Mouse (Mus musculus) forebrain, embryonic 14.5 days (tissue): ENCODE results near the gene Grin3a. TPM values are rescaled to one million over a fixed set of nuclear protein-coding genes. Genes with fewer than 3 reads are reported as not detected.

Experiments
- ATAC-seq: fragments of 200-750 bp; cut with Nextera tagmentation; 2 replicates; pipeline ENCODE4 v1.8.0; 2017; ENCODE audit warnings: mild to moderate bottlenecking, moderate library complexity
- DNase-seq: peaks from one replicate; pipeline ENCODE4 v3.0.0-alpha.2; 2015; ENCODE audit warnings: low spot score
- H3K27ac ChIP-seq: fragments of 300-500 bp; sonication (generic); 2 replicates; pipeline ENCODE4 v1.5.1; 2014; ENCODE audit warnings: low read depth, mild to moderate bottlenecking, control low read depth, low read length, moderate library complexity
- H3K27me3 ChIP-seq: fragments of 300-500 bp; sonication (generic); replicated peaks from 2 replicates; pipeline ENCODE4 v1.6.1; 2014; ENCODE audit warnings: low read length, control low read depth, mixed read lengths; ENCODE audit not compliant: control insufficient read depth, insufficient read depth
- H3K36me3 ChIP-seq: fragments of 300-500 bp; sonication (generic); 2 replicates; pipeline ENCODE4 v1.6.1; 2014; ENCODE audit warnings: low read length, control low read depth; ENCODE audit not compliant: control insufficient read depth, insufficient read depth
- H3K4me1 ChIP-seq: fragments of 300-500 bp; sonication (generic); 2 replicates; pipeline ENCODE4 v1.6.1; 2014; ENCODE audit warnings: antibody characterized with exemption, low read length, control low read depth; ENCODE audit not compliant: control insufficient read depth, insufficient read depth
- H3K4me2 ChIP-seq: fragments of 300-500 bp; sonication (generic); 2 replicates; pipeline ENCODE4 v1.6.1; 2014; ENCODE audit warnings: mild to moderate bottlenecking, control low read depth, low read length
- H3K4me3 ChIP-seq: fragments of 300-500 bp; sonication (generic); 2 replicates; pipeline ENCODE4 v1.5.1; 2014; ENCODE audit warnings: low read depth, low read length, control low read depth
- H3K9ac ChIP-seq: fragments of 300-500 bp; sonication (generic); 2 replicates; pipeline ENCODE4 v1.6.1; 2014; ENCODE audit warnings: mild to moderate bottlenecking, low read length, control low read depth, moderate library complexity
- H3K9me3 ChIP-seq: fragments of 300-500 bp; sonication (generic); replicated peaks from 2 replicates; pipeline ENCODE4 v1.6.1; 2016; ENCODE audit warnings: low read length, control low read depth, mixed read lengths; ENCODE audit not compliant: control insufficient read depth
- WGBS: fragments of 180-500 bp; shearing (Covaris S2); extraction: QIAGEN DNeasy Blood & Tissue Kit; methylation state at CpG from one replicate; pipeline ENCODE4 v1.1.7; 2014; 5-methylcytosine and 5-hydroxymethylcytosine counted together
- polyA plus RNA-seq: library from polyadenylated mRNA; unstranded; fragments of >200 nt; fragmentation: Nextera tagmentation; extraction: Ambion mirVana; gene quantifications from 2 replicates; pipeline ENCODE4 v1.2.1, GENCODE M21; 2014

Gene Grin3a
- 5.8 and 8.7 TPM in 2 replicates for polyA plus RNA-seq

GRCm38 (mm10) chr4:49845612-49845985, at the start of gene Grin3a:
Gene Grin3a, minus strand, starts transcription at chr4:49845744.
- Histone ChIP-seq H3K27ac (no peak within 1 kb of the TSS), H3K9ac (peak within 1 kb of the TSS; percentile 62), H3K4me1 (no peaks in the 10 kb centered on the region), H3K9me3 (no peaks in the 10 kb centered on the region), H3K4me2 (peak within 1 kb of the TSS; percentile 95), H3K4me3 (peak within 1 kb of the TSS; percentile 53), H3K27me3 (peaks cover 27% of the 10 kb centered on the region), H3K36me3 (no peaks in the 10 kb centered on the region)
- under 1% methylated on average over 25 of the region's 25 CpGs for WGBS
- DNase-seq (peak; percentile 91), ATAC-seq (peak; percentile 96)

- Histone ChIP-seq H3K9me3 (no peaks in the 10 kb centered on the region), H3K27me3 (no peaks in the 10 kb centered on the region), H3K4me3 (no peak overlapping the region), H3K9ac (no peak overlapping the region), H3K4me2 (no peak overlapping the region), H3K36me3 (no peaks in the 10 kb centered on the region), H3K27ac (no peak overlapping the region), H3K4me1 (no peaks in the 10 kb centered on the region)
- DNase-seq (peak; percentile 22), ATAC-seq (peak; percentile 26; the same call in 1 of the 2 replicates)
- 9% methylated on average over 4 of the region's 4 CpGs for WGBS
Measured at GRCm38 (mm10) chr4:49891835-49892301, 46.3 kb upstream of the Grin3a start.

- DNase-seq (peak; percentile 6), ATAC-seq (no peak)
- WGBS: 83% methylated on average over 3 of the region's 3 CpGs
- no peak overlapping the region for H3K4me3 ChIP-seq
- no peak overlapping the region for H3K4me2 ChIP-seq
- no peaks in the 10 kb centered on the region for H3K27me3 ChIP-seq
- no peaks in the 10 kb centered on the region for H3K36me3 ChIP-seq
- H3K9me3 ChIP-seq: no peaks in the 10 kb centered on the region
- H3K9ac ChIP-seq: no peak overlapping the region
- no peak overlapping the region for H3K27ac ChIP-seq
- no peaks in the 10 kb centered on the region for H3K4me1 ChIP-seq
Measured at GRCm38 (mm10) chr4:49877084-49877483, 31.5 kb upstream of the Grin3a start.

DNA sequence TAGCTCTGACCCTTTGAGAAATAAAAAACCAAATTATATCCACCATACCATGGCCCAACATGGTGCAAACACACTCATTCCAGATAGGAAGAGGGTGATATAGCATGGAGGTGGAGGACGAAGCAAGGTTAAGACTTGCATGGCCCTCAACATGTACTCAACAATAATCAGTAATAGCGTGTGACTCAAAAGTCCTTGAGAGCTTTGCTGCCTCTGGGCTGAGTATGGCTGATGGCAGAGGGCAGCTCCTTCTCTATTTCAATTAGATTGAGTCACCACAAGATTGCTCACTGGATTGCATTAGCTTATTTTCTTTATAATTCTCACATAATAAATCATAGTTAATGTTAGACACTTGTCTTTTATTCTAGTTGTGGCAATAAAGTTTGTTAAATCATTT, 15.1 kb upstream of the Grin3a start:
- H3K9ac ChIP-seq: no peak overlapping the region
- WGBS: 89% methylated on average over 2 of the region's 2 CpGs

DNA sequence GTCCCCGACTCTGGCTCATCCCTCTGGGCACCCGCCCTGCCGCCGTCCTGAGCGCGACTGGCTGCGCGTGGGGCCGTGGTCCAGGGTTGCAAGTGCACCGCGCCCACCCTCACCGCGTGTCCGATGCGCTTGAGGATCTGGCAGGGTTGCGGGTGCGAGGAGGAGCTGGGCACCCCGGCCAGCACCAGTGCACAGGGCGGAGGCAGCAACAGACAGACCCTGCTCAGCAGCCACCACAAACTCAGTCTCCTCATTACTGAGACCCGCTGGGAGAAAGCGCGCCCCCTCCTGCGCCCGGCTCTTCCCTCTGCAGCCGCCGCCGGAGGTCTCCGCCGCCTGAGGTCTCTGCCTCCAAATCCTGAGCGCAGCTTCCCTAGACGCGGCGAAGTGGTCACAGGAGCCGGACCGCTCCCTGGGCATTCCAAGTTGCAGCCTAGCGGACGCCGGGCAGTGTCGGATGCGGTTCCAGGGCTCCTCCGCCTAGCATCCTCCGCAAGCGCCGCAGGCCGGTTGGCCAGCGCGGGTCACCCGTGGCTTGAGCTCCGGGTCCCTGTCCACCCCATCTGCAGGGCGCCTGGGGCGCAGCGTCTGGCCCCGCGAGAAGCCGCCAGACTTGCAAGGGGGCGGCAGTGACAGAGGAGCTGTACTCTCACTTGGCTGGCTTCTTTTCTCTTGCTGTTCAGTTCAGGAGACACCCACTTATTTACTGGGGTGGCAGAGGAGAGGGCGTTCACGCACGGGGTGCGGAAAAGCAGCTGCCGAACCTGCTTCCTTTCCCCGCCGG, 524 bp downstream of the Grin3a start:
- ATAC-seq (peak; percentile 62), DNase-seq (peak; percentile 45)
- Histone ChIP-seq H3K9me3 (no peaks in the 10 kb centered on the region), H3K4me1 (no peaks in the 10 kb centered on the region), H3K27ac (no peak overlapping the region), H3K9ac (peak overlapping the region; percentile 62), H3K4me3 (peak overlapping the region; percentile 53), H3K4me2 (peak overlapping the region; percentile 95), H3K36me3 (no peaks in the 10 kb centered on the region), H3K27me3 (peaks cover 27% of the 10 kb centered on the region)
- under 1% methylated on average over 63 of the region's 63 CpGs for WGBS

More for the DNA sequence above, 15.1 kb upstream of the Grin3a start:
- no peak overlapping the region for H3K27ac ChIP-seq
- H3K9me3 ChIP-seq: no peaks in the 10 kb centered on the region
- no peaks in the 10 kb centered on the region for H3K27me3 ChIP-seq
- H3K36me3 ChIP-seq: no peaks in the 10 kb centered on the region
- no peaks in the 10 kb centered on the region for H3K4me1 ChIP-seq
- H3K4me2 ChIP-seq: no peak overlapping the region
- ATAC-seq (no peak), DNase-seq (no peak)
- H3K4me3 ChIP-seq: no peak overlapping the region

DNA sequence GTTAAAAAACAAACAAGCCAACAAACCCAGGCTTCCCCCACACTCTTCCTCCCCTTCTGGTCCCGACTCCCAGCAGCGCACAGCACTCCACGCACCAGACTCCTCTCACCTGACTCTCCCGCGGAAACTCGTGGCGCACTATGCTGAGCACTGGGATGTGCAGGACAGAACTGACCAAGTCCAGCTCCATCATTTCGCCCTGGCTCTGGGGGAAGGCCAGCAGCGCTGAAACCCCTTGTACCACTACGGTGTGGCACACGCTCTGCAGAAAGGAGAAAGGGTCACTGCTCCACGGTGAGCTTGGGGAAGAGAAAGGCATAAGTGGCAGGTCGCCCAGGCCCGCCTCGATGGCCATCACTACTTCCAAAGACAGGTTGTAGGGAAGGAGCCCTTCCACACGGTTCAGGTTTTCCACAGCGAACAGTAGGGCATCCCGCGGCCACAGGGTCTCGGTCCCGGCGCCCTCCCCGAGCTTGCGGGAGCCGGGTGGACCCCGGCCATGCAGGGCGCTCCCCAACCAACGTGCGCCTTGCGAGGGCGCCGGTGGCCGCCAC, 1.2 kb downstream of the Grin3a start:
- H3K36me3 ChIP-seq: no peaks in the 10 kb centered on the region
- WGBS: 1% methylated on average over 29 of the region's 33 CpGs
- H3K9me3 ChIP-seq: no peaks in the 10 kb centered on the region
- peak; percentile 11 for ATAC-seq
- H3K27me3 ChIP-seq: peaks cover 27% of the 10 kb centered on the region
- DNase-seq: no peak
- H3K4me3 ChIP-seq: peak overlapping the region; percentile 53
- peak overlapping the region; percentile 62 for H3K9ac ChIP-seq
- H3K4me2 ChIP-seq: peak overlapping the region; percentile 95
- no peaks in the 10 kb centered on the region for H3K4me1 ChIP-seq
- no peak overlapping the region for H3K27ac ChIP-seq

GRCm38 (mm10) chr4:49843787-49844186, 1.8 kb downstream of the Grin3a start:
- Histone ChIP-seq H3K4me1 (no peaks in the 10 kb centered on the region), H3K4me3 (peak overlapping the region; percentile 53), H3K27me3 (peaks cover 27% of the 10 kb centered on the region), H3K36me3 (no peaks in the 10 kb centered on the region), H3K27ac (no peak overlapping the region), H3K4me2 (peak overlapping the region; percentile 95), H3K9ac (no peak overlapping the region), H3K9me3 (no peaks in the 10 kb centered on the region)
- no peak for ATAC-seq
- no peak for DNase-seq
- WGBS: 15% methylated on average over 6 of the region's 6 CpGs

DNA sequence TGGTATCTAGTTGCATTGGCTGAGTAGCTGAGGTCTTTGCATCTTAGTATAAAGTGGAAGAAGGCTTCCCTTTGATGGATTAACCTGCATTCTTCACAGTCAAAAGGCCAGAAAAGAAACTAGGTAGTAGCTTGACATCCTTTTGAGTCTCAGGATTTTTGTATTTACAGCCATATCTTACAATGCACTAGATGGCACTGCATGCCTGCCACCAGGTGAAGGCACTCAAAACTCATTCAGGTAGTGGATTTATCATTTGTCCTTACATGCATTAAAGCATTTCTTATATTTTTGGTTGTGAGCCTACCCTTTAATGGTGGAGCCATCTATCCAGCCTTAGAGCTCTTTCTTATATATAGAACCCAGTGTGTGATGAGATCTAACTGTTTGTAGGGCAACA, 13.5 kb downstream of the Grin3a start:
- ATAC-seq: no peak
- H3K4me1 ChIP-seq: no peaks in the 10 kb centered on the region
- DNase-seq: no peak
- H3K4me2 ChIP-seq: no peak overlapping the region
- H3K27me3 ChIP-seq: no peaks in the 10 kb centered on the region
- H3K9me3 ChIP-seq: no peaks in the 10 kb centered on the region
- H3K9ac ChIP-seq: no peak overlapping the region
- H3K36me3 ChIP-seq: no peaks in the 10 kb centered on the region
- H3K27ac ChIP-seq: no peak overlapping the region
- H3K4me3 ChIP-seq: no peak overlapping the region

- H3K4me3 ChIP-seq: no peak overlapping the region
- H3K9me3 ChIP-seq: no peaks in the 10 kb centered on the region
- WGBS: 76% methylated on average over 3 of the region's 3 CpGs
- no peak for DNase-seq
- H3K27ac ChIP-seq: no peak overlapping the region
- H3K36me3 ChIP-seq: no peaks in the 10 kb centered on the region
- ATAC-seq: no peak
- H3K9ac ChIP-seq: no peak overlapping the region
- H3K4me1 ChIP-seq: no peaks in the 10 kb centered on the region
- no peaks in the 10 kb centered on the region for H3K27me3 ChIP-seq
- H3K4me2 ChIP-seq: no peak overlapping the region
Measured at GRCm38 (mm10) chr4:49813852-49814251, 31.7 kb downstream of the Grin3a start.
